Mouse (Mus musculus) ES-Bruce4 (cell line): ENCODE data around the gene Grik2. TPM values are rescaled to one million over a fixed set of nuclear protein-coding genes. Genes with fewer than 3 reads are reported as not detected.

ENCODE experiments used
- H3K27ac ChIP-seq: 2 replicates; pipeline ENCODE4 v1.5.1; 2012; ENCODE audit warnings: low read length, inconsistent platforms; ENCODE audit not compliant: insufficient read depth
- H3K27me3 ChIP-seq: 2 replicates; pipeline ENCODE4 v1.6.1; 2012; ENCODE audit warnings: mild to moderate bottlenecking, low read length, inconsistent platforms; ENCODE audit not compliant: control insufficient read depth, poor library complexity, insufficient read depth, severe bottlenecking
- H3K36me3 ChIP-seq: 2 replicates; pipeline ENCODE4 v1.6.1; 2012; ENCODE audit warnings: inconsistent platforms, mild to moderate bottlenecking, low read length, moderate library complexity; ENCODE audit not compliant: control insufficient read depth, poor library complexity, insufficient read depth, severe bottlenecking
- H3K4me1 ChIP-seq: one replicate; pipeline ENCODE4 v1.8.1; 2011; ENCODE audit warnings: low read length; ENCODE audit not compliant: control insufficient read depth, insufficient read depth
- H3K4me3 ChIP-seq: 2 replicates; pipeline ENCODE4 v1.5.1; 2011; ENCODE audit warnings: low read depth, mild to moderate bottlenecking, low read length
- H3K9ac ChIP-seq: 2 replicates; pipeline ENCODE4 v1.6.1; 2012; ENCODE audit warnings: low read depth, mild to moderate bottlenecking, inconsistent platforms; ENCODE audit not compliant: poor library complexity, severe bottlenecking
- H3K9me3 ChIP-seq: replicated peaks from 2 replicates; pipeline ENCODE4 v1.6.1; 2012; ENCODE audit warnings: mild to moderate bottlenecking, low read length, inconsistent platforms; ENCODE audit not compliant: control insufficient read depth, poor library complexity, insufficient read depth, severe bottlenecking
- CTCF ChIP-seq: IDR thresholded peaks from one replicate; pipeline ENCODE4 v1.8.1; 2011; ENCODE audit warnings: low read depth, low read length
- EP300 ChIP-seq: IDR thresholded peaks from 2 replicates; pipeline ENCODE4 v1.6.1; 2011; ENCODE audit warnings: low read depth, low read length; ENCODE audit not compliant: insufficient read depth
- POLR2A ChIP-seq: IDR thresholded peaks from one replicate; pipeline ENCODE4 v1.8.1; 2011; ENCODE audit warnings: low read length; ENCODE audit not compliant: insufficient read depth
- polyA plus RNA-seq: library from polyadenylated mRNA; stranded (reverse); fragments of >200 nt; gene quantifications from 2 replicates; pipeline ENCODE4 v1.2.4, GENCODE M21; 2011; ENCODE audit warnings: low read depth; ENCODE audit not compliant: missing spikeins, insufficient read depth, insufficient read length

The Grik2 gene
- polyA plus RNA-seq, 1 experiment = not detected

DNA sequence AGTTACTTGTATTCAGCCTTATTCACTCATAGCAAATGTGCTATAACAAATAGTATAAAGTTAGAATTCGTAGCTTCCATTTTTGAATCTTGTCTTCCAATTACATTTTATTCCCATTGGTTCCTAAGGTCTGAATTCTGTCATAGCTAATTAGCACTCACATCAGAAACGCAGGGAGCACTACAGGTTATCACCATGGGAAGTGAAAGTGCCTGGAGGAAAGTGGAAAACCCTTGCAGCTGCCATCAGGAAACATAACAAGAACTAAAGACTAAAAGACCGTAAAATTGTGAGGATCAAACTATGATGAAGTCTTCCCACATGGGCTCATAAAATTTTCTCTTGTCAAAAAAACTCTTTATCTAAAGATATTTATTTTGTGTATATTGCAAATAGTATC is 405.6 kb downstream of the Grik2 start:
- Histone ChIP-seq H3K27me3 (no peaks in the 10 kb centered on the region), H3K36me3 (no peaks in the 10 kb centered on the region), H3K4me3 (no peak overlapping the region), H3K9me3 (no peaks in the 10 kb centered on the region), H3K9ac (no peak overlapping the region), H3K4me1 (no peaks in the 10 kb centered on the region), H3K27ac (no peak overlapping the region)
- TF ChIP-seq POLR2A (no peak), EP300 (no peak), CTCF (no peak)

DNA sequence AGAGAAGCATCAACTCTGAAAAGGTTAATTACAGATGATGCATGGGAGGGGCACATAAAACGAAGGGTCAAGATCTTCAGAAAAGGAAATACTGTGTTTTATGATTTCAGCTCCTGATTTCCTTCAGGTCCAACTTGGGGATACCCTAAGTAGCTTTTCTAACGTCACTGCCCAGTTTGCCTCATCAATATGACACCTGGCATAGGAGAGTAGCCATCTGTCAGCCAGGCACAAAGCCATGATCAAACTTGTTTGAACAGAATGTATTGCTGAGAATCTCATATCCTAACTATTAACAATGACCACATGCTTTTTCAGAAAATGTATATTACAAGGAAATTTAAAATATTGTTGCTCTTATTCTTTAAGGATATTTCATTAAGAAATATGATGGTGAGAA is 406.7 kb downstream of the Grik2 start:
- H3K9me3 ChIP-seq = no peaks in the 10 kb centered on the region
- H3K9ac ChIP-seq = no peak overlapping the region
- no peak overlapping the region for H3K27ac ChIP-seq
- H3K36me3 ChIP-seq = no peaks in the 10 kb centered on the region
- no peak overlapping the region for H3K4me3 ChIP-seq
- no peaks in the 10 kb centered on the region for H3K4me1 ChIP-seq
- TF ChIP-seq EP300 (no peak), POLR2A (no peak), CTCF (no peak)
- no peaks in the 10 kb centered on the region for H3K27me3 ChIP-seq

DNA sequence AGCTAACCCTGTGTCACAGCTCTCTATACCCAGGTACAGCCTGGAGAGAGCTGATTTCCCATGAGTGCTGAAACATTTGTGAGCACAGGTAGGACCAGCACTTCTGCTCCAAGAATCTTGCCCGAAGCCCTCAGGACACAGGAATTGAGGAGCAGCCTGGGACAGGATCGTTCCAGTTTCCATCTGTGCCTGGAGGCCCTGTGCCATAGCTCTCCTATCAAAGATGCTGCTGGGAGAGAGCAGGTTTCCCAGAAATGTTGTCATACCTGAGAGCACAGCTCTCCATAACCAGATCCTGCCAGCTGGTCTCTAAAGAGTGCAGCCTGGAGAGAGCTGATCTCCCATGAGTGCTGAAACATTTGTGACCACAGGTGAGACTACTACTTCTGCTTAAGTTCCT is 420.0 kb downstream of the Grik2 start:
- no peak overlapping the region for H3K4me3 ChIP-seq
- H3K27ac ChIP-seq = no peak overlapping the region
- no peaks in the 10 kb centered on the region for H3K4me1 ChIP-seq
- TF ChIP-seq EP300 (no peak), POLR2A (no peak), CTCF (no peak)
- no peaks in the 10 kb centered on the region for H3K36me3 ChIP-seq
- no peaks in the 10 kb centered on the region for H3K27me3 ChIP-seq
- H3K9me3 ChIP-seq = no peaks in the 10 kb centered on the region
- H3K9ac ChIP-seq = no peak overlapping the region

DNA sequence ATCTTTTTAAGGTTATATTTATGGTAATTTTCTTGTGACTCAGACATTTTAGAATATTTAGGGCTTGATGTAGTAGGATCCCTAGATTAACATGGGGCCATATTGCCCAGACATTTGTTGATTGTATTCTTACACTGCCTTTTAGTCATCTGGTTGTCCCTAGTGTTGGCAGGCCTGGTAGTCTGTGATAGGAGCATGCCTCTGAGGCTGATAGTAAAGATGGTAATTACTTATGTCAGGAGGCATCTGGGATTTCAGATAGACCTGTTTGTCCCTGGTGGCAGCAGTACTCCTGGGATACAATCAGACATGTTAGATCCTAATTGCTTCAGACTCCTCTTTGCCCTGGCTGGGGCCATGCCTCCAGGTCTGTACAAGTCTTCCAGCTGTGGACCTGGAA is 423.3 kb downstream of the Grik2 start:
- no peaks in the 10 kb centered on the region for H3K27me3 ChIP-seq
- H3K4me1 ChIP-seq = no peaks in the 10 kb centered on the region
- no peaks in the 10 kb centered on the region for H3K9me3 ChIP-seq
- H3K36me3 ChIP-seq = no peaks in the 10 kb centered on the region
- no peak overlapping the region for H3K27ac ChIP-seq
- H3K4me3 ChIP-seq = no peak overlapping the region
- no peak overlapping the region for H3K9ac ChIP-seq
- TF ChIP-seq CTCF (no peak), EP300 (no peak), POLR2A (no peak)

DNA sequence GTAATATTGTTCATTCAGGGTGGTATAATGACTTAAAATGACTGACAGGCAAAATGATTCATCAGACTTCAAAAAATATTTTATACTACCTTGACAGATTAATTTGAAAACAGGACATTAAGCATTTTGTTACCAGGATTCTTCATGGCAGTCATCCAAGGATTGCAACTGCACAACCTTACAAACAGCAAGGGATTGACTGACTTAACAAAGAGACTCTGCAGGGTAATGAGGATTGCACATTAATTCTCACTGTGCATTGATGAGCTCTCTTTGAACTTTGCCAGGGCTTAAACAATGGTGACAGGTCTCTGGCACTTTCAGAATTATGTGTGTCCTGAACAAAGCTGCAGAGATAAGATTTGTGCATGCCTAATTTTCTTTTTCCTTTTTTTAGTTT is 466.2 kb downstream of the Grik2 start:
- H3K27me3 ChIP-seq = no peaks in the 10 kb centered on the region
- no peak overlapping the region for H3K27ac ChIP-seq
- TF ChIP-seq CTCF = no peak
- TF ChIP-seq POLR2A = no peak
- TF ChIP-seq EP300 = no peak
- no peaks in the 10 kb centered on the region for H3K36me3 ChIP-seq
- H3K9me3 ChIP-seq = no peaks in the 10 kb centered on the region
- H3K9ac ChIP-seq = no peak overlapping the region
- no peaks in the 10 kb centered on the region for H3K4me1 ChIP-seq
- no peak overlapping the region for H3K4me3 ChIP-seq

DNA sequence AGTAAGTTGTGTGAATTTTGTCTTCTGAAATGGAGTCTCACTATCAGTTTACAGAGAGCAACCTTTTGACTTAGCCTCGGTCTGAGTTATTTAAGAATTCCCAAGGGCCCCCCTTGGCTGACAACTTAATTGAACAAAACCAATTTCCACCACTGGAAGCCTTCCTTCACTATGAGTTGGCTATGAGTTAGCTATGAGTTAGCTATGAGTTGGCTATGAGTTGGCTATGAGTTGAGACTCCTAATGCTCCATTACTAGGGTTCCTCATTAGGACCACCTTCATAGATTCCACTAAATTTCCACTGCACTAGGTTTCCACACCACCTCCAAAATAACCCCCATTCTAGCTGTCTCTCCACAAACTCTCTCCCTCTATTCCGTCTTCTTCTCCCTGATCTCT is 468.7 kb downstream of the Grik2 start:
- Histone ChIP-seq H3K4me3 (no peak overlapping the region), H3K4me1 (no peaks in the 10 kb centered on the region), H3K9ac (no peak overlapping the region), H3K9me3 (no peaks in the 10 kb centered on the region), H3K27me3 (no peaks in the 10 kb centered on the region), H3K36me3 (no peaks in the 10 kb centered on the region), H3K27ac (no peak overlapping the region)
- TF ChIP-seq EP300 (no peak), POLR2A (no peak), CTCF (no peak)
